Mouse (Mus musculus) neural tube, embryonic 13.5 days (tissue): Measurements from ENCODE around the gene Rasl10a. TPM values are rescaled to one million over a fixed set of nuclear protein-coding genes. Genes with fewer than 3 reads are reported as not detected.

Source experiments
- microRNA-seq: library from miRNA; unstranded; fragments of <30 nt; microRNA quantifications from one replicate; pipeline ENCODE4, GENCODE M21; 2016
- polyA plus RNA-seq: library from polyadenylated mRNA; unstranded; fragments of >200 nt; fragmentation: Nextera tagmentation; extraction: Ambion mirVana; gene quantifications from 2 replicates; pipeline ENCODE4 v1.2.1, GENCODE M21; 2015

Gene Rasl10a
- polyA plus RNA-seq, 1 experiment from 2014 or later: 0.64 TPM

Small RNA genes lying within 50 kb of the gene (microRNA-seq; reads per million reads assigned to microRNA genes)
- gene Gm47296: not detected

Other genes with a start within 250 kb of the Rasl10a start
- gene Nf2, start 208.6 kb upstream of the Rasl10a start, polyA plus RNA-seq: 70.2 and 75.8 TPM in 2 replicates
- gene Nipsnap1, start 184.2 kb upstream of the Rasl10a start, polyA plus RNA-seq: 117 and 132 TPM in 2 replicates
- 53.5 and 57.0 TPM in 2 replicates for gene Thoc5, start 162.8 kb upstream of the Rasl10a start, polyA plus RNA-seq
- 8.1 and 8.6 TPM in 2 replicates for gene Nefh, start 110.1 kb upstream of the Rasl10a start, polyA plus RNA-seq
- gene Ap1b1, start 71.3 kb upstream of the Rasl10a start, polyA plus RNA-seq: 84.5 and 89.7 TPM in 2 replicates
- gene Gas2l1, start 7.2 kb downstream of the Rasl10a start, polyA plus RNA-seq: 25.2 and 26.3 TPM in 2 replicates
- 26.2 and 32.7 TPM in 2 replicates for gene Rhbdd3, start 40.8 kb downstream of the Rasl10a start, polyA plus RNA-seq
- gene Ewsr1, start 41.1 kb downstream of the Rasl10a start, polyA plus RNA-seq: 624 and 700 TPM in 2 replicates
- 16.5 and 18.9 TPM in 2 replicates for gene Emid1, start 94.1 kb downstream of the Rasl10a start, polyA plus RNA-seq
- 7.7 and 8.5 TPM in 2 replicates for gene Kremen1, start 203.4 kb downstream of the Rasl10a start, polyA plus RNA-seq